Mouse (Mus musculus) cerebellum, adult 2 months (tissue): ENCODE measurements around the gene Pfkp.

Source experiments
- CTCF ChIP-seq: fragments of 200-500 bp; IDR thresholded peaks from 2 replicates; pipeline ENCODE4 v1.5.1; 2011; ENCODE audit warnings: low read depth, mild to moderate bottlenecking, control low read depth, low read length, moderate library complexity, borderline replicate concordance; ENCODE audit not compliant: insufficient read depth
- POLR2A ChIP-seq: fragments of 200-500 bp; IDR thresholded peaks from 2 replicates; pipeline ENCODE4 v1.6.1; 2011; ENCODE audit warnings: low read length, control low read depth, borderline replicate concordance; ENCODE audit not compliant: insufficient read depth

DNA sequence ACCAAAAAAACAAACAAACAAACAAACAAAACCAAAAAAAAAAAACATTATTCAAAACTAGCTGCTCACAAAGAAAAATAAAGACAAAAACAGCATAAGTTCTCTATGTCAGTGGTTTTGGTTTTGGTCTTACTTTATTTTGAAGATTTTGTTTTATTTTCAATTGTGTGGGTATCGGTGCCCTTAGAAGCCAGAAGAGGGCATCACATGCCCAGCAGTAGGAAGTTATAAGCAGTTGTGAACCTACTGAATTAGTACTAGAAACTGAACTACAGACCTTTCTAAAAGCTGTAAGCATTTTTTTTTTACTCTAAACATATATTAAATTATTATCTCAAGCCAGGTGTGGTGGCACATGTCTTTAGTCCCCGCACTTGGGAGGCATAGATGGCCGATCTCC, 21.2 kb downstream of the Pfkp start:
- TF ChIP-seq CTCF (no peak), POLR2A (no peak)
